Mouse (Mus musculus) olfactory bulb, adult 2 months (tissue): ENCODE measurements around the gene Tex52. TPM values are rescaled to one million over a fixed set of nuclear protein-coding genes. Genes with fewer than 3 reads are reported as not detected.

ENCODE experiments used
- H3K27ac ChIP-seq: fragments of 200-500 bp; 2 replicates; pipeline ENCODE4 v1.5.1; 2012; ENCODE audit warnings: low read depth, low read length; ENCODE audit not compliant: insufficient read depth
- H3K4me1 ChIP-seq: fragments of 200-500 bp; 2 replicates; pipeline ENCODE4 v1.6.1; 2012; ENCODE audit warnings: low read length; ENCODE audit not compliant: control insufficient read depth, insufficient read depth
- H3K4me3 ChIP-seq: fragments of 200-500 bp; 2 replicates; pipeline ENCODE4 v1.5.1; 2012; ENCODE audit warnings: mild to moderate bottlenecking, low read depth, low read length, moderate library complexity; ENCODE audit not compliant: insufficient read depth
- CTCF ChIP-seq: fragments of 200-500 bp; IDR thresholded peaks from 2 replicates; pipeline ENCODE4 v1.5.1; 2012; ENCODE audit warnings: low read depth, mild to moderate bottlenecking, low read length, moderate library complexity; ENCODE audit not compliant: insufficient read depth
- POLR2A ChIP-seq: fragments of 200-500 bp; IDR thresholded peaks from 2 replicates; pipeline ENCODE4 v1.6.1; 2012; ENCODE audit warnings: mild to moderate bottlenecking, low read depth, low read length, moderate library complexity; ENCODE audit not compliant: insufficient read depth
- WGBS: fragments of 180-500 bp; shearing (Covaris S2); methylation state at CpG from one replicate; pipeline ENCODE4 v1.1.7; 2018; 5-methylcytosine and 5-hydroxymethylcytosine counted together
- polyA plus RNA-seq: library from polyadenylated mRNA; stranded (reverse); fragments of >200 nt; gene quantifications from 2 replicates; pipeline ENCODE4 v1.2.4, GENCODE M21; 2012; ENCODE audit warnings: low replicate concordance; ENCODE audit not compliant: missing spikeins, insufficient read depth, insufficient read length

Gene Tex52
- polyA plus RNA-seq, 1 experiment, result not detected

- Histone ChIP-seq H3K4me3 (peak within 1 kb of the TSS; percentile 54), H3K4me1 (peaks cover 18% of the 10 kb centered on the region), H3K27ac (peak within 1 kb of the TSS; percentile 52)
- TF ChIP-seq POLR2A (no peak), CTCF (no peak)
- WGBS, result 58% methylated on average over 3 of the region's 3 CpGs
Measured at GRCm38 (mm10) chr6:128398996-128399395, 23.7 kb downstream of the Tex52 start, which contains the start of gene Nrip2. TSS of gene Nrip2 (plus strand) at chr6:128399296.

DNA sequence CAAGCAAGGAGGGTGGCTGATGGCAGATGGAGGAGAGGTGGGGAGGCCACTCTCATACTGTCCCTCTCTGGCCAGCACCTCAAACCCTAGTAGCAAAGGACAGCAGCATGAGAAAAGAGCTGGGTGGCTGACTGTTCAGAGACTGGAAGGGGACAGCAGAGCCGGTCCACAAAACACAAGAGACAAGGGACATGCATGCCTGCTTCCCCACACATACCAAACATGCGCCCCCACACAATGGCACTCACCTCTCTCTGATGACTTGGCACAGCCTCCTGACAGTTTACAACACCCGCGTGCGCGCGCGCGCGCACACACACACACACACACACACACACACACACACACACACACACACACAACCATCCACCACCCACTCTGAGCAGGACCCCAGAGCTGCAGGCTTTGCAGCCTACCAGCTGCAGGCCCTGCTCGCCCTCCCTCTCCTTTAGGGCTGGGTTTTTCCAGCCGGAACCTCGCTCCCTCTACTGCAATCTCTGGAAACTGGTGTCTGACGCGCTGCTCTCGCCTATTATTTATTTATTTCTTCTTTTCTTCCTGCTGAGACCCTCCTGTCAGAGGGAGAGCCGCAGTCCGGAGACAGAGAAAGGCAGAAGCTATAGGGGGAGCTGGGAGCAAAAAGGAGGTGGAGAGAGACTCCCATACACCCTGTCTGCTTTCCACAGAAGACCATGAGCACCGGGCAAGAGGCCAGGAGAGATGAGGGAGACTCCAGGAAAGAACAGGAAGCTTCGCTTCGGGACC, 24.3 kb downstream of the Tex52 start:
- 24% methylated on average over 21 of the region's 21 CpGs for WGBS
- Histone ChIP-seq H3K4me3 (peak overlapping the region; percentile 54), H3K27ac (peak overlapping the region; percentile 52), H3K4me1 (peaks cover 18% of the 10 kb centered on the region)
- TF ChIP-seq CTCF, result no peak
- TF ChIP-seq POLR2A, result no peak

GRCm38 (mm10) chr6:128404708-128405107, 29.5 kb downstream of the Tex52 start:
- Histone ChIP-seq H3K4me3 (no peak overlapping the region), H3K4me1 (peaks cover 15% of the 10 kb centered on the region), H3K27ac (no peak overlapping the region)
- no peak for TF ChIP-seq POLR2A
- TF ChIP-seq CTCF, result no peak
- 35% methylated on average over 5 of the region's 5 CpGs for WGBS

DNA sequence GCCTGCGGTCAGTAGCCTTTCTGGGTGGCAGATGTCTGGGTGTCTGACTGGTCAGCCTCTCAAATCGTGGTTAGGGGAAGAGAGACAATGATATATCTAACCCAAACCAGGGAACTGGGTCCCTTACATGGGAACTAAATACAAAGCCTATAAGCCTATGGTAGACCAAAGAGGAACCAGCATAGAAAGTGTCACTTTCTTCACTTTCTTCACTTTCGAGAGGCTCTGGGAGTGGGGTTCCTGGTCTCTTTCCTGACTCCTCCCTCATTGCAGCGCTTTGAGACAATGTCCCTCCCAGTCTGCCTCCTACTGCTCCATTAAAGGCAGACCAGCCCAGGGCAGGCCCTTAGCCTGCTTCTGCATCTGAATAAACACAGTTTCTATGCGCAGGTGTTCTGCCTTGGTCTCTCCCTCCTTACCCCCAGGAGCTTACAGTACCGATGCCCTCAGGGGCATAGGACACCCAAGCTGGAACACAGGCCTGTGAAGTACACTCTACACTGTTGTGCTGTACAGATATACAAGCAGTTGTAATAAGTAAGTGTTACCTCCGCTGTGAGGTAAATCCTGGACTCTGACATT, 33.4 kb downstream of the Tex52 start:
- TF ChIP-seq POLR2A (no peak), CTCF (no peak)
- peaks cover 11% of the 10 kb centered on the region for H3K4me1 ChIP-seq
- WGBS, result 85% methylated on average over 7 of the region's 7 CpGs

GRCm38 (mm10) chr6:128410305-128410704, 35.0 kb downstream of the Tex52 start:
- Histone ChIP-seq H3K4me3 (no peak overlapping the region), H3K4me1 (peaks cover 8% of the 10 kb centered on the region; the same call in 1 of the 2 replicates), H3K27ac (no peak overlapping the region)
- 71% methylated on average over 13 of the region's 13 CpGs for WGBS
- TF ChIP-seq CTCF, result no peak

More for the DNA sequence above, 33.4 kb downstream of the Tex52 start:
- no peak overlapping the region for H3K4me3 ChIP-seq
- no peak overlapping the region for H3K27ac ChIP-seq

- Histone ChIP-seq H3K4me1 (peaks cover 8% of the 10 kb centered on the region; the same call in 1 of the 2 replicates), H3K4me3 (no peak overlapping the region), H3K27ac (no peak overlapping the region)
- TF ChIP-seq CTCF, result no peak
- no peak for TF ChIP-seq POLR2A
- 13% methylated on average over 3 of the region's 3 CpGs for WGBS
Measured at GRCm38 (mm10) chr6:128411115-128411514, 35.9 kb downstream of the Tex52 start.

DNA sequence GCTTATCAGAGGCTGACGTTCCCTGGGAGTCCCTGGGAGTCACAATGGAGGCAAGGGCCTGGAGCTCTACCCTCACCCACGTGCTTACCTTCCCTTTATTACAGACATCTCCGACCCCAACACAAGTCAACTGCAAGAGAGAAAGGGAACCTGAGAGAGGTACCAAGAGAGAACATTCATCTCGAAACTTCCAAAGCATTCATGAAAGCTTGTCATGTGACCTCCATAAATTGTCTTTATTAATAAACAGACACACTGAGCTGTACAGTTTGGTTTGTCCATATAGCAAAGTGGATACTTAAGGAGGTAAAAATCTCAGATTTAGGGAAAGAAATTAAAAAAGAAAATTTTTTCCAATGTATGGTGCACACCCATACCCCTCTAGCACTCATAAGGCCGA, 40.9 kb downstream of the Tex52 start:
- WGBS, result 92% methylated on average over 5 of the region's 5 CpGs
- no peak overlapping the region for H3K4me3 ChIP-seq
- H3K4me1 ChIP-seq, result peaks cover under 1% of the 10 kb centered on the region
- no peak overlapping the region for H3K27ac ChIP-seq
- TF ChIP-seq CTCF (no peak), POLR2A (no peak)

DNA sequence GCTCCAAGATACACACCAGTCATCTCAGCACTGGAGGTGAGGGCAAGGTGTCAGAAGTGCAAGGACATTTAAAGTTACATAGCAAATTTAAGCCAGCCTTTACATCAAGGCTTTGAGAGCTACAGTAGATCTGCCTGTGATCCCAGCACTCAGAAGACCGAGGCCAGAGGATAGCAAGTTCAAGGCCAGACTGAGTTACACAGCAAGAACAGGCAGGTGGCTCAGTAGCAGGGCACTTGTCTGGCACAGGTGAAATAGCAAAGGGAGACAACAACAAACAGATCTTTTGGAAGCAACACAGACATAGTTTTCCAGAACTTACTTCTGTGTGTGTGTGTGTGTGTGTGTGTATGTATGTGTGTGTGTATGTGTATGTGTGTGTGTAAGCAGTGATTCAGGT, 42.8 kb downstream of the Tex52 start:
- peaks cover 3% of the 10 kb centered on the region for H3K4me1 ChIP-seq
- no peak overlapping the region for H3K27ac ChIP-seq
- H3K4me3 ChIP-seq, result no peak overlapping the region
- TF ChIP-seq CTCF, result no peak
- WGBS, result 76% methylated on average over 1 of the region's 1 CpGs

DNA sequence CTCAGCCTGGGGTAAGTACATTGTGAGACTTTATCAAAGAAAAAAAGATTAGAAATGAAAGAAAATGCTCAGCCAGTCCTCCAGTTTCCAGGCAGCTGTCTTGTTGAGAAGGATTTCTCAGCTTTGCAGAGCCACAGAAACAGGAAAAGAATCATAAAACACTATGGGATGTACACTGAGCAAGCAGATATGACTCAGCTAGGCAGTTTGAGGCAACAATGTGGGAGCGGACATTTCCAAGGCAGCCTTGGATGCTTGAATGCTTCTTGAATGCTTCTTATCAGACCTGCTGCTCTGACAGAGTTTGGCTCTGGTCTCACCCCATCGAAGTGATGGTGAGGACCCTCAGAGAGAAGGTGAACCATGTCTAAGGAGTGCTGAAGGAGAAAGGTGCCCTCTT, 45.8 kb downstream of the Tex52 start:
- TF ChIP-seq CTCF (no peak), POLR2A (no peak)
- 75% methylated on average over 2 of the region's 2 CpGs for WGBS
- Histone ChIP-seq H3K4me1 (peaks cover 3% of the 10 kb centered on the region), H3K27ac (peak overlapping the region; percentile 56; the same call in 1 of the 2 replicates), H3K4me3 (no peak overlapping the region)
